Mouse (Mus musculus) ovary, postnatal 10 days (tissue): ENCODE data around the gene Cdc20.

Experiments
- DNase-seq: peaks from one replicate; pipeline ENCODE4 v3.0.0; 2022; ENCODE audit warnings: low spot score

Gene Cdc20

GRCm38 (mm10) chr4:118436820-118437603, at the start of gene Cdc20:
Gene Cdc20 (minus strand): TSS chr4:118437352.
- peak; percentile 71 for DNase-seq

GRCm38 (mm10) chr4:118476773-118477530, 39.8 kb upstream of the Cdc20 start:
- DNase-seq = no peak

- DNase-seq = no peak
These were observed 35.5 kb upstream of the Cdc20 start for GRCm38 (mm10) chr4:118472687-118473086.

GRCm38 (mm10) chr4:118471281-118471680, 34.1 kb upstream of the Cdc20 start:
- DNase-seq = no peak

GRCm38 (mm10) chr4:118465697-118466163, 28.6 kb upstream of the Cdc20 start:
- no peak for DNase-seq

GRCm38 (mm10) chr4:118464956-118465355, 27.8 kb upstream of the Cdc20 start:
- DNase-seq = no peak

- no peak for DNase-seq
These were observed 20.3 kb upstream of the Cdc20 start, which contains the start of gene Mpl for GRCm38 (mm10) chr4:118457345-118457975. Gene Mpl (minus strand): TSS chr4:118457513.

GRCm38 (mm10) chr4:118446415-118447153, 9.4 kb upstream of the Cdc20 start:
- DNase-seq = no peak

GRCm38 (mm10) chr4:118445781-118446414, 8.7 kb upstream of the Cdc20 start:
- no peak for DNase-seq

GRCm38 (mm10) chr4:118445088-118445487, 7.9 kb upstream of the Cdc20 start:
- no peak for DNase-seq

GRCm38 (mm10) chr4:118437829-118438253, 689 bp upstream of the Cdc20 start:
- no peak for DNase-seq

- no peak for DNase-seq
These were observed 4.8 kb downstream of the Cdc20 start for GRCm38 (mm10) chr4:118432332-118432731.

- DNase-seq = no peak
These were observed 7.8 kb downstream of the Cdc20 start for GRCm38 (mm10) chr4:118429215-118429895.

GRCm38 (mm10) chr4:118428531-118429214, 8.5 kb downstream of the Cdc20 start:
- DNase-seq = no peak

- peak; percentile 74 for DNase-seq
These were observed 9.2 kb downstream of the Cdc20 start, which contains the start of gene Elovl1 for GRCm38 (mm10) chr4:118427768-118428451. Gene Elovl1 (plus strand): TSS chr4:118428093.

- no peak for DNase-seq
These were observed 9.8 kb downstream of the Cdc20 start for GRCm38 (mm10) chr4:118427415-118427767.

GRCm38 (mm10) chr4:118425374-118425773, 11.8 kb downstream of the Cdc20 start:
- DNase-seq = no peak

- no peak for DNase-seq
These were observed 12.5 kb downstream of the Cdc20 start for GRCm38 (mm10) chr4:118424541-118425160.

GRCm38 (mm10) chr4:118421384-118421783, 15.8 kb downstream of the Cdc20 start:
- DNase-seq = no peak
